Mouse (Mus musculus) megakaryocyte-erythroid progenitor cell, adult 5-6 weeks (primary cell): Measurements from ENCODE around the gene Zfp969. TPM values are rescaled to one million over a fixed set of nuclear protein-coding genes. Genes with fewer than 3 reads are reported as not detected.
"Not testable (repeated sequence)": the region's sequence is repeated elsewhere in the genome, so short reads cannot be mapped to it uniquely, and the experiment has no call there.

ENCODE experiments used
- ATAC-seq: replicated peaks from 2 replicates; pipeline ENCODE4 v1.8.0; 2016; ENCODE audit warnings: mild to moderate bottlenecking, inconsistent platforms; ENCODE audit not compliant: severe bottlenecking, poor library complexity, low FRiP score, low TSS enrichment
- total RNA-seq, 2 experiments: library from RNA; stranded (forward) in 1 of 2; stranded (reverse) in 1 of 2; fragments of 200-1000, 215-1000 nt in 1 of 2; fragments of >200 nt in 1 of 2; fragmentation: Nextera tagmentation in 1 of 2; gene quantifications; 2 replicates each; pipeline ENCODE4 v1.2.3; 2014 to 2017

Gene Zfp969
- total RNA-seq (2014; fragmentation: Nextera tagmentation) (4.9 TPM in 1 of 2 replicates, not detected in the other), total RNA-seq (2017) (not detected in 2 replicates)

- ATAC-seq = not testable (repeated sequence)
Observed at GRCm38 (mm10) chr2:175703546-175703945, at the start of gene Zfp969. Zfp969 (minus strand) TSS chr2:175703646.

GRCm38 (mm10) chr2:175741237-175741636, 37.8 kb upstream of the Zfp969 start, which contains the start of gene Gm2007:
Gm2007 (plus strand) TSS chr2:175741537.
- ATAC-seq = not testable (repeated sequence)

- ATAC-seq = not testable (repeated sequence)
Observed at GRCm38 (mm10) chr2:175643678-175644077, 59.8 kb downstream of the Zfp969 start, which contains the start of gene Gm11007. Gm11007 (plus strand) TSS chr2:175643978.

Other genes with a start within 250 kb of the Zfp969 start
- gene Zfp965, start 233.7 kb downstream of the Zfp969 start, total RNA-seq (2014; fragmentation: Nextera tagmentation) = 5.0 and 6.5 TPM in 2 replicates
- gene Zfp965, start 233.7 kb downstream of the Zfp969 start, total RNA-seq (2017) = 16.2 and 16.7 TPM in 2 replicates
- gene Gm11007, start 59.7 kb downstream of the Zfp969 start, total RNA-seq (2014; fragmentation: Nextera tagmentation) = not detected in 2 replicates
- gene Gm11007, start 59.7 kb downstream of the Zfp969 start, total RNA-seq (2017) = not detected in 2 replicates
- not detected in 2 replicates for gene Gm2007, start 37.9 kb upstream of the Zfp969 start, total RNA-seq (2014; fragmentation: Nextera tagmentation)
- not detected in 2 replicates for gene Gm2007, start 37.9 kb upstream of the Zfp969 start, total RNA-seq (2017)
- 5.5 TPM in 1 of 2 replicates, not detected in the other for gene Gm14288, start 97.4 kb upstream of the Zfp969 start, total RNA-seq (2014; fragmentation: Nextera tagmentation)
- 8.1 and 12.2 TPM in 2 replicates for gene Gm14288, start 97.4 kb upstream of the Zfp969 start, total RNA-seq (2017)
- gene Gm6710, start 165.6 kb upstream of the Zfp969 start, total RNA-seq (2014; fragmentation: Nextera tagmentation) = 13.6 and 13.8 TPM in 2 replicates
- gene Gm6710, start 165.6 kb upstream of the Zfp969 start, total RNA-seq (2017) = 1.2 and 15.8 TPM in 2 replicates
- 14.2 and 15.0 TPM in 2 replicates for gene Zfp966, start 227.5 kb upstream of the Zfp969 start, total RNA-seq (2014; fragmentation: Nextera tagmentation)
- gene Zfp966, start 227.5 kb upstream of the Zfp969 start, total RNA-seq (2017) = 5.9 and 21.7 TPM in 2 replicates